Mouse (Mus musculus) hindbrain, embryonic 10.5 days (tissue): ENCODE measurements around the gene Fbxl17. TPM values are rescaled to one million over a fixed set of nuclear protein-coding genes. Genes with fewer than 3 reads are reported as not detected.

Experiments used
- DNase-seq: peaks from one replicate; pipeline ENCODE4 v3.0.0-alpha.2; 2017; ENCODE audit warnings: low spot score
- H3K27ac ChIP-seq: fragments of 300-500 bp; sonication (generic); 2 replicates; pipeline ENCODE4 v1.5.1; 2016; ENCODE audit warnings: mild to moderate bottlenecking, moderate library complexity
- H3K27me3 ChIP-seq: fragments of 300-500 bp; sonication (generic); 2 replicates; pipeline ENCODE4 v1.6.1; 2016; ENCODE audit warnings: mild to moderate bottlenecking; ENCODE audit not compliant: poor library complexity, insufficient read depth, severe bottlenecking
- H3K36me3 ChIP-seq: fragments of 300-500 bp; sonication (generic); 2 replicates; pipeline ENCODE4 v1.6.1; 2016; ENCODE audit warnings: mild to moderate bottlenecking, moderate library complexity
- H3K4me1 ChIP-seq: fragments of 300-500 bp; sonication (generic); replicated peaks from 2 replicates; pipeline ENCODE4 v1.6.1; 2016; ENCODE audit warnings: mild to moderate bottlenecking
- H3K4me3 ChIP-seq: fragments of 300-500 bp; sonication (generic); 2 replicates; pipeline ENCODE4 v1.5.1; 2016; ENCODE audit warnings: mild to moderate bottlenecking, moderate library complexity
- H3K9me3 ChIP-seq: fragments of 300-500 bp; sonication (generic); 2 replicates; pipeline ENCODE4 v1.6.1; 2016; ENCODE audit warnings: mild to moderate bottlenecking, moderate library complexity
- WGBS: fragments of 180-500 bp; shearing (Covaris S2); methylation state at CpG from one replicate; pipeline ENCODE4 v1.1.7; 2016; 5-methylcytosine and 5-hydroxymethylcytosine counted together
- polyA plus RNA-seq: library from polyadenylated mRNA; unstranded; fragments of >200 nt; fragmentation: Nextera tagmentation; extraction: Ambion mirVana; gene quantifications from 2 replicates; pipeline ENCODE4 v1.2.1, GENCODE M21; 2016

The Fbxl17 gene
- polyA plus RNA-seq, 1 experiment from 2014 or later: 3.7 TPM

- DNase-seq: no peak
- WGBS: 72% methylated on average over 8 of the region's 8 CpGs
Measured at GRCm38 (mm10) chr17:63369631-63370310, 130.0 kb downstream of the Fbxl17 start.

GRCm38 (mm10) chr17:63367476-63367875 lies 132.3 kb downstream of the Fbxl17 start:
- 91% methylated on average over 6 of the region's 6 CpGs for WGBS

More at GRCm38 (mm10) chr17:63369631-63370310, 130.0 kb downstream of the Fbxl17 start:
- Histone ChIP-seq H3K27me3 (no peaks in the 10 kb centered on the region), H3K4me1 (peaks cover 11% of the 10 kb centered on the region), H3K36me3 (no peaks in the 10 kb centered on the region), H3K9me3 (no peaks in the 10 kb centered on the region), H3K4me3 (no peak overlapping the region), H3K27ac (no peak overlapping the region)

GRCm38 (mm10) chr17:63366045-63366444 lies 133.8 kb downstream of the Fbxl17 start:
- H3K36me3 ChIP-seq: no peaks in the 10 kb centered on the region
- 64% methylated on average over 11 of the region's 11 CpGs for WGBS

More at GRCm38 (mm10) chr17:63367476-63367875, 132.3 kb downstream of the Fbxl17 start:
- Histone ChIP-seq H3K9me3 (no peaks in the 10 kb centered on the region), H3K27me3 (no peaks in the 10 kb centered on the region), H3K36me3 (no peaks in the 10 kb centered on the region), H3K27ac (no peak overlapping the region), H3K4me1 (peaks cover 11% of the 10 kb centered on the region), H3K4me3 (no peak overlapping the region)
- DNase-seq: no peak

GRCm38 (mm10) chr17:63364605-63365004 lies 135.2 kb downstream of the Fbxl17 start:
- no peaks in the 10 kb centered on the region for H3K9me3 ChIP-seq
- H3K27ac ChIP-seq: no peak overlapping the region
- H3K27me3 ChIP-seq: no peaks in the 10 kb centered on the region
- DNase-seq: no peak
- H3K4me3 ChIP-seq: no peak overlapping the region
- peaks cover 11% of the 10 kb centered on the region for H3K4me1 ChIP-seq
- 90% methylated on average over 7 of the region's 7 CpGs for WGBS
- no peaks in the 10 kb centered on the region for H3K36me3 ChIP-seq

More at GRCm38 (mm10) chr17:63366045-63366444, 133.8 kb downstream of the Fbxl17 start:
- no peak overlapping the region for H3K4me3 ChIP-seq
- H3K4me1 ChIP-seq: peaks cover 11% of the 10 kb centered on the region
- DNase-seq: no peak
- no peaks in the 10 kb centered on the region for H3K27me3 ChIP-seq
- H3K9me3 ChIP-seq: no peaks in the 10 kb centered on the region
- H3K27ac ChIP-seq: no peak overlapping the region

DNA sequence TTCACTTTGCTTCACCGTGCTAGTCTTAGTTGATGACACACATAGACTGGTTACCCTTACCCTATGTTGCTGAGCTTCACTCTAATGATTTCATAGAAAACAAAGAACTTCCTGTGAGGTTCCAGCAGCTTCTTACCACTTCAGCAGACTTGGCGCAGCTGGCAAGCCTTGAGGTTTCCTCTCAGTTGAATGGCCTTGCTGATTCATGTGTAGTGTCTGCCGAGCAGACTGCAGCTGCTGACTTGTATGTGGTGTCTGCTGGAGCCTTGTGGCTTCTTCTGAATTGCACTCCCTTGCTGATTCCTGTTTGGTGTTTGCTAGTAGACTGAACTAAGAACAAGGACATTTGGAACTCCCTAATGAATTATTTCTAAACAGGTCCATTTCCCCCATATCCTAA lies 137.6 kb downstream of the Fbxl17 start:
- Histone ChIP-seq H3K27ac (no peak overlapping the region), H3K9me3 (no peaks in the 10 kb centered on the region), H3K4me1 (peaks cover 9% of the 10 kb centered on the region), H3K27me3 (no peaks in the 10 kb centered on the region), H3K36me3 (no peaks in the 10 kb centered on the region), H3K4me3 (no peak overlapping the region)
- WGBS: 85% methylated on average over 3 of the region's 3 CpGs
- DNase-seq: no peak

- 93% methylated on average over 9 of the region's 9 CpGs for whole genome bisulfite sequencing
- H3K4me1 ChIP-seq: peaks cover 9% of the 10 kb centered on the region
- no peaks in the 10 kb centered on the region for H3K27me3 ChIP-seq
- H3K36me3 ChIP-seq: no peaks in the 10 kb centered on the region
- no peak overlapping the region for H3K4me3 ChIP-seq
- H3K9me3 ChIP-seq: no peaks in the 10 kb centered on the region
- no peak overlapping the region for H3K27ac ChIP-seq
- no peak for DNase-seq
Measured at GRCm38 (mm10) chr17:63361679-63362078, 138.1 kb downstream of the Fbxl17 start.

- Histone ChIP-seq H3K27ac (no peak overlapping the region), H3K4me1 (0 out of 2 replicates have a peak, but pooled peaks cover 5% of the 10 kb centered on the region), H3K36me3 (no peaks in the 10 kb centered on the region), H3K27me3 (no peaks in the 10 kb centered on the region), H3K4me3 (no peak overlapping the region), H3K9me3 (no peaks in the 10 kb centered on the region)
- 59% methylated on average over 1 of the region's 1 CpGs for WGBS
- DNase-seq: no peak
Measured at GRCm38 (mm10) chr17:63358837-63359236, 141.0 kb downstream of the Fbxl17 start.

- Histone ChIP-seq H3K4me3 (no peak overlapping the region), H3K27me3 (no peaks in the 10 kb centered on the region), H3K27ac (no peak overlapping the region), H3K36me3 (no peaks in the 10 kb centered on the region), H3K4me1 (0 out of 2 replicates have a peak, but pooled peaks cover 5% of the 10 kb centered on the region), H3K9me3 (no peaks in the 10 kb centered on the region)
- no peak for DNase-seq
- WGBS: 90% methylated on average over 3 of the region's 3 CpGs
Measured at GRCm38 (mm10) chr17:63356202-63356601, 143.6 kb downstream of the Fbxl17 start.

- no peak overlapping the region for H3K4me3 ChIP-seq
- no peak overlapping the region for H3K27ac ChIP-seq
- no peaks in the 10 kb centered on the region; the same call in 1 of the 2 replicates for H3K36me3 ChIP-seq
- no peaks in the 10 kb centered on the region for H3K4me1 ChIP-seq
- H3K27me3 ChIP-seq: no peaks in the 10 kb centered on the region
- 94% methylated on average over 6 of the region's 6 CpGs for WGBS
- no peaks in the 10 kb centered on the region for H3K9me3 ChIP-seq
- no peak for DNase-seq
Measured at GRCm38 (mm10) chr17:63352634-63353195, 147.1 kb downstream of the Fbxl17 start.

DNA sequence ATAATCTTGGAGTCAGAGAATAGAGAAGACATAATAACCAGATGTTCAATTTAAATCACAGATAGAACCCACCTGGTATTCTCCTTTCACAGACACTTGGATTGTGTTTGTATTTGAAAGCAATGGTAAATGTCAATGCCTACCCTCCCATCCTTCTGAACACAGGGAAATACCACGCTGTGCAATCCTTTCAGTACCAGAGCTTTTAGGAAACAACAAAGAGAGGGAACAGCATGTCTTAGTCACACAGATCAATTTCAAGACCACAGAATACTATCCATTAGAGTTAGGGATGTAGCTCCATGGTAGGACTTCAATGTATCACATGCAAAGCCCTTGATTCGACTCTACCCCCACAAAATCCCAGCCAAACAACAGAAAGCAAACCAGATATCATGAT lies 148.1 kb downstream of the Fbxl17 start:
- WGBS: 69% methylated on average over 2 of the region's 2 CpGs
- no peak for DNase-seq
- H3K4me1 ChIP-seq: no peaks in the 10 kb centered on the region
- no peak overlapping the region for H3K4me3 ChIP-seq
- peaks cover 5% of the 10 kb centered on the region; the same call in 1 of the 2 replicates for H3K9me3 ChIP-seq
- no peak overlapping the region for H3K27ac ChIP-seq
- peaks cover 9% of the 10 kb centered on the region for H3K36me3 ChIP-seq
- no peaks in the 10 kb centered on the region for H3K27me3 ChIP-seq

DNA sequence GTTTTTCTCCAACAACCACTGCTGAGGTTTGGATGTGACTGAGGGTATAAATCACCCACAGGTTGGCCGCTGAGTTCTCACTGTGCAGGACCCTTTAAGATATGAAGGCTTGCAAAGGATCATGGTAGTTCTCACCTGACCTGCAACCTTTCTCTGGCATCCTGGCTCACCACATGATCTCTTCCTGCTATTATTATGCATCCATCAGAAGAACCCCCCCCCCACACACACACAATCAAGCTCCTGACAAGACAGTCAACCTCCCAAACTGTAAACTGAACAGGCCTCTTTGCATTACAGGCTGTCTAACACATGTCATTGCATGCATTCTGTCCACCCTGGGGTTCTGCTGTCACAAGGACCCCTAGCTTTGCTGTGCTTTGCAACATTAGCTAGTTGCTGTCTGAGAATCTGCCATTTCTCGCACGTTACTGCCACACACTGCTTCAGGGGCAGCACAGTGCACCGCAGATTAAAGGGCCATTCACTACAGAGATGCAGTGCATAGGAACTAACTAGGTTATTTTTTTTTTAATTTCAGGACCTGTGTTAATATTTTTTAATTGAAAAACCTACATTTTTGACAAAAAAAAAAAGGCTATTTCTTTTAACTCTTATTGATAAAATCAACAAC lies 148.8 kb downstream of the Fbxl17 start:
- 70% methylated on average over 4 of the region's 4 CpGs for WGBS
- H3K4me3 ChIP-seq: no peak overlapping the region
- DNase-seq: no peak
- H3K27ac ChIP-seq: no peak overlapping the region
- H3K27me3 ChIP-seq: no peaks in the 10 kb centered on the region
- H3K4me1 ChIP-seq: no peaks in the 10 kb centered on the region
- H3K9me3 ChIP-seq: peaks cover 8% of the 10 kb centered on the region; the same call in 1 of the 2 replicates
- H3K36me3 ChIP-seq: peaks cover 12% of the 10 kb centered on the region

DNA sequence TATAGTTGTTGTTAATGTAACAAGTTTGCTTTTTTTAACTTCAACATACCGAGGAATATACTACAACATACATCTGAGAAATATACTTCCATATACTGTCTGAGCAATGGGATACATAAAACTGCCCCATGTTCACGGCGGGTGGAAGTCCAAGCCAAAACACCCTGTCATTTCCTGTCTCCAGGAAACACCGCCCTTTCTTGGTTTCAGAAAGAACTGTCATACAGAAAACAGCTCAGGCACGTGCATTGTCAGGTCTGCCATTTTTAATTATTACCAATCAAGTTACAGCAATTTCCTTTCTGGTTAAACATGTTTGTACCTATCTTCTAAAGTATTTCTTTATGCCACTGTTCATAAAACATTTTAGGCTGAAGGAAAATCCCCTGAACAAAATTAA lies 155.7 kb downstream of the Fbxl17 start:
- no peak for DNase-seq
- no peaks in the 10 kb centered on the region for H3K27me3 ChIP-seq
- H3K27ac ChIP-seq: no peak overlapping the region
- H3K9me3 ChIP-seq: peaks cover 8% of the 10 kb centered on the region; the same call in 1 of the 2 replicates
- H3K36me3 ChIP-seq: peaks cover 12% of the 10 kb centered on the region
- H3K4me1 ChIP-seq: no peaks in the 10 kb centered on the region
- WGBS: 83% methylated on average over 5 of the region's 5 CpGs
- H3K4me3 ChIP-seq: no peak overlapping the region

DNA sequence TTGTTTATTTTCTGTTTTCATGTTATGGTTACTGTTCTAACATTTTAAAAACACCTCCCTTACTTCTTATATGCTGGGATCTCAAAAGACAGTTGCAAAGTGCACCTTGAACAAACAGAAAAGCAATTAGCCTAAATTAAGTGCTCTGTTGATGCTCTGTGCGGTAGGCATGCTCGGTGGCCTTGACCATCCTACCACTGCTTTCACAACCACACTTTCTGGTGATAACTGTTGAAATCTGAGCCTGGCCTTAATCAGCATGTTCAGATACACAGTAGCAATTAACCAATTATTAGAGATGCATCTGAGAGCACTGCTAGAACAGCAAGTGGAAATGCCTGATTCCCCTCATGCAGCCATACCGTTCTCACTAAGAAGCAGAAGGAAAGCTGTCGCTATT lies 156.7 kb downstream of the Fbxl17 start:
- H3K27me3 ChIP-seq: no peaks in the 10 kb centered on the region
- 91% methylated on average over 4 of the region's 4 CpGs for WGBS
- no peak overlapping the region for H3K4me3 ChIP-seq
- no peaks in the 10 kb centered on the region for H3K4me1 ChIP-seq
- no peak overlapping the region for H3K27ac ChIP-seq
- peaks cover 12% of the 10 kb centered on the region for H3K36me3 ChIP-seq
- peaks cover 8% of the 10 kb centered on the region; the same call in 1 of the 2 replicates for H3K9me3 ChIP-seq
- DNase-seq: no peak
